Mouse (Mus musculus) erythroblast, embryonic 14.5 days (primary cell): ENCODE data around the gene Pdzd9. TPM values are rescaled to one million over a fixed set of nuclear protein-coding genes. Genes with fewer than 3 reads are reported as not detected.

Experiments
- H3K27me3 ChIP-seq: 2 replicates; pipeline ENCODE4 v1.6.1; 2012; ENCODE audit warnings: inconsistent platforms; ENCODE audit not compliant: control insufficient read depth
- H3K36me3 ChIP-seq: 2 replicates; pipeline ENCODE4 v1.6.1; 2012; ENCODE audit warnings: mild to moderate bottlenecking, inconsistent platforms; ENCODE audit not compliant: control insufficient read depth
- H3K4me1 ChIP-seq: 2 replicates; pipeline ENCODE4 v1.6.1; 2012; ENCODE audit warnings: inconsistent platforms; ENCODE audit not compliant: control insufficient read depth
- H3K4me3 ChIP-seq: replicated peaks from 2 replicates; pipeline ENCODE3; 2012; ENCODE audit warnings: moderate library complexity, mild to moderate bottlenecking, inconsistent platforms
- H3K9me3 ChIP-seq: 2 replicates; pipeline ENCODE4 v1.6.1; 2012; ENCODE audit warnings: low read length, inconsistent platforms, mixed read lengths; ENCODE audit not compliant: control insufficient read depth
- GATA1 ChIP-seq: IDR thresholded peaks from 2 replicates; pipeline ENCODE4 v1.6.1; 2012; ENCODE audit warnings: low read length, inconsistent platforms, mixed read lengths
- TAL1 ChIP-seq: IDR thresholded peaks from 3 replicates; pipeline ENCODE4 v1.6.1; 2012; ENCODE audit warnings: low read length, inconsistent platforms, mixed read lengths
- polyA plus RNA-seq: library from polyadenylated mRNA; stranded (reverse); fragments of >175 nt; gene quantifications from 2 replicates; pipeline ENCODE4 v1.2.3, GENCODE M21; 2012

Pdzd9 gene
- polyA plus RNA-seq, 1 experiment: not detected

DNA sequence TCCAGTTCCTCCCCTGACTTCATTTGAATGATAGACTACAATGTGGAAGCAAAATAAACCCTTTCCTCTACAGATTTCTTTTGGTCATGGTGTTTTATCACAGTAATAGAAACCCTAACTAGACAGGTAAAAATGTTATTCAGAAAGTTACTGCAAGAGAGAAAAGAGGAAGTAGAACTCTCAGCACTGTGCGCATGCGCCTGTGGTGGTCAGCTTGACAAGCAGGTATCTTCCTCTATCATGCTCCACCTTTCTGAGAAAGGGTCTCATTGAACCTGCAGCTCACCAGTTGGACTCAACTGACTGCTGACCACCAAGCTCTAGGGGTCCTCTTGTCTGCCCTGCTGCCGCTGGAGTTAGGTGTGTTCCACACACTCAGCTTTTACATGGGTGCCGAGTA, 8.1 kb downstream of the Pdzd9 start:
- TF ChIP-seq TAL1: no peak
- TF ChIP-seq GATA1: no peak
- Histone ChIP-seq H3K4me3 (no peak overlapping the region), H3K36me3 (peaks cover 37% of the 10 kb centered on the region), H3K9me3 (no peaks in the 10 kb centered on the region), H3K4me1 (no peaks in the 10 kb centered on the region), H3K27me3 (no peaks in the 10 kb centered on the region)

DNA sequence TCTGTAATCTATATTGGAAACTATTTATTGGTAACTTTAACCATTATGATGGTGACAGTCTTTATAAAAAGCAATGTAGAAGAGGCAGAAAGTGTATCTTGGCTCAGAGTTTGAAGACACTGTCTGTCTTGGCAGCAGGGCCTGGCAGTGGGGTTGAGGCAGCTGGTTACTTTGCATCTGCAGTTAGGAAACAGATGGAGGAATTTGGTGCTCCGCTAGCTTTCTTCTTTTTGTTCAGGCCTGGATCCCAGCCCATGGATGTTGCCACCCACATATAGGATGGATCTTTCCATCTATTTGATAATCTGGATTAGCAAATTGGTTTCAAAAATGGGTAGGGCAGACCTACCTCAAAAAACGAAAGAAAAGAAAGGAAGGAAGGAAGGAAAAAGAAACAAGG, 22.3 kb downstream of the Pdzd9 start:
- no peaks in the 10 kb centered on the region for H3K27me3 ChIP-seq
- H3K4me3 ChIP-seq: no peak overlapping the region
- TF ChIP-seq TAL1 (no peak), GATA1 (no peak)
- peaks cover 98% of the 10 kb centered on the region for H3K36me3 ChIP-seq
- H3K4me1 ChIP-seq: peaks cover 3% of the 10 kb centered on the region; the same call in 1 of the 2 replicates
- no peaks in the 10 kb centered on the region for H3K9me3 ChIP-seq

DNA sequence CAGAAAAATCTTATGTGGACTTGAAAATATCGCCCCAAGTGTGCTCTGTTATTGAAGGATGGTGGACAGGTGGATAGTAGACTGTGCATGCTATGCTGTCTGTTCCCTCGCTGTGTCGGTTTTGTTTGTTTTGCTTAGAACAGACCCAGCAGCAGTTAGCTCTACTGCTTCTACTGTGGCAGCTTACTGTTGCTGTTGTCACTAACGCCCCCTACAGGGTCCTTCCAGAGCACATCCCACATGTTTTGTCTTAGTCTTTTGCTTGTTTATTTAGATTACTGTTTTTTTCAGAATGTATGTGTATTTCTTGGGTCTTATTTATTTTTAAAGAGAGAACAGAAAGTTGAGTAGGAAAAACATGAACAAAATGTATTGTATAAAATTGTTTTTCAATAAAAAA, 26.9 kb downstream of the Pdzd9 start:
- Histone ChIP-seq H3K36me3 (peaks cover 90% of the 10 kb centered on the region), H3K9me3 (no peaks in the 10 kb centered on the region), H3K4me3 (no peak overlapping the region), H3K27me3 (no peaks in the 10 kb centered on the region), H3K4me1 (no peaks in the 10 kb centered on the region)
- TF ChIP-seq GATA1 (no peak), TAL1 (no peak)

DNA sequence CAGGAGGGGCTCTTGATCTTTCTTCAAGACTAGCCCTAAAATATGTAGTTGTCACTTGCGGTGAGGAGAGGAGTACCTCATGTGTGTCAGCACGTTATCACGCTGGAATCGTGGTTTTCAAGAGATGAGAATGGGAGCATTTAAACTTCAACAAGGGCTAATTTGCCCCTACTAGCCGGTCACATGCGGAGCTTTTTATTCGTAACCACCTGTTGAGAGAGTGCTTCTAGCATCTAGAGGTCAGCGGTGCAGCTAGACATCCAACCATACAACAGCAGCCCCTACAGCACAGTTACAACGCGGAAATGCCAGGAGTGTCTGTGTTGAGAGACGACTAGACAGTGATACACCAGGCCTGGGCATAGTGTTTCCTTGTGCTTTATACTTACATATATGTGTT, 34.3 kb downstream of the Pdzd9 start:
- TF ChIP-seq TAL1 (no peak), GATA1 (no peak)
- Histone ChIP-seq H3K9me3 (no peaks in the 10 kb centered on the region), H3K4me1 (peaks cover 25% of the 10 kb centered on the region), H3K27me3 (0 out of 2 replicates have a peak, but pooled peaks cover 3% of the 10 kb centered on the region), H3K36me3 (peaks cover 34% of the 10 kb centered on the region), H3K4me3 (peak overlapping the region; percentile 81)

DNA sequence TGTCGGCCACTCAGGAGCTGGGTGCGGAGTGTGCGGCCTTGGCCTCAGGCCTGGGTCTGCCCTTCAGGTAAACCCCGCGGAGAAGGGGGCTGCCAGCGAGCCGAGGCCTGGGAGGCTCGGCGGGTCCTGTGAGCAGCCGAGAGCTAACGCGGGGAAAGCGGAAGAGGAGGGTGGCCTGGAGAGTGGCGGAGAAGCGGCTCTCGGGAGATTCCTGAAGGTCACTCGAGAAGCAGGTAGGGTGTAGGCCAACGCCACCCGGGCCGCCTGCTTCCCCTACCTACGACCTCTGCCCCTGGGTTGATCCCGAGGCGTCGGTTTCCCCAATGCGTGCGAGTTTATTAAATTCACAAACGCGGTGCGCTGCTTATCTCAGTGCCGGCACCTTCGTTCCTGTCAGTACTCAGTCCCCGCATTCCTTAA, 34.8 kb downstream of the Pdzd9 start:
- H3K9me3 ChIP-seq: no peaks in the 10 kb centered on the region
- TF ChIP-seq GATA1: no peak
- no peak for TF ChIP-seq TAL1
- peaks cover 25% of the 10 kb centered on the region for H3K4me1 ChIP-seq
- 0 out of 2 replicates have a peak, but pooled peaks cover 3% of the 10 kb centered on the region for H3K27me3 ChIP-seq
- H3K4me3 ChIP-seq: peak overlapping the region; percentile 81
- H3K36me3 ChIP-seq: peaks cover 30% of the 10 kb centered on the region

DNA sequence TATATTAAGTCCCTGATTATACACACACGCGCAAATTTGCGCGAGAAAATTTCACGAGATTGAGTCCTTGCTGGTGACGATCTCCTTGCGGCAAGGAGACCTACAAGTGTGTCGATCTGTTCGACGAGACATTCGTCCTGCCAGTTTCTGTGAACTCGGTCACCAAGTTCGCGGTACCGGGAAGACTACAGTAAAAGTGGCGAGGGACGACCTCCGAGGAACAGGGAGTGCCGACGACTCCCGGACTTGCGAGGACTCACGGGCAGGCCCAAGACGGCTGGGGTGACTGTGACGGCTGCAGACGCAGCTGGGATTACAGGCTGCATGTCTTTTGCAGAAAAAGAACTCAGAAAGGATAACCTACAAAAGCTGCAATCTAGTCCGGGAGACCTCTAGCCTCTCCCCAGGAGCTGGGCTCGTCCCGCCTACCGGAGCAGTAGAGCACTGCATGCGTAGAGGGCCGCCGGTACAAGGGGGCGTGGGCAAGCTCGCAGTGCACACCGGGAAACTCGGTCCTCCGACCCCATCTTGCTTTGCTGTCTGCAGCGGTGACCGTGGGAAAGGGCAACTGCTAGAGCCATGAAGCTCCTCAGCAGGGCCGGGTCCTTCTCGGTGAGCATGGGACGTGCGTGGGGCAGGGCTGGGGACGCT, 35.3 kb downstream of the Pdzd9 start, which contains the start of gene Uqcrc2:
Gene Uqcrc2, plus strand, starts transcription at position 466 of the 651 bp plus-strand sequence.
- no peak for TF ChIP-seq TAL1
- no peak for TF ChIP-seq GATA1
- H3K27me3 ChIP-seq: 0 out of 2 replicates have a peak, but pooled peaks cover 3% of the 10 kb centered on the region
- H3K36me3 ChIP-seq: peaks cover 24% of the 10 kb centered on the region
- H3K9me3 ChIP-seq: no peaks in the 10 kb centered on the region
- peak within 1 kb of the TSS; percentile 81 for H3K4me3 ChIP-seq
- H3K4me1 ChIP-seq: peaks cover 25% of the 10 kb centered on the region

DNA sequence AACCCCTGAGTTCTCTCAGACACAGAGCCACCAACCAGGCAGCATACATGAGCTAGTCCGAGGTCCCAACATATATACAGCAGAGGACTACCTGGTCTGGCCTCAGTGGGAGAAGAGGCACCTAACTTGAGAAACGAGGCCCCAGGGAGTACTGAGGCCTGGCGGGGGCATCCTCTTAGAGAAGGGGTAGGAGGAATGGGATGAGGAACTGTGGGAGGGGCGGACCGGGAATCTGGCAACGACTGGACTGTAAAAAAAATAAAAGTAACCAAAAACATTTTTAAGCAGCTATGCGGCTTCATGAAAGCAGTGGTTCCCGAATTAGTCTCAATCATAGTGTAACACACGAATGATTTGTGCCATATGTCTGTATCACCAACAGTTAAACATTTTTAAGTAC, 35.8 kb downstream of the Pdzd9 start:
- H3K27me3 ChIP-seq: 0 out of 2 replicates have a peak, but pooled peaks cover 3% of the 10 kb centered on the region
- H3K4me1 ChIP-seq: peaks cover 25% of the 10 kb centered on the region
- peak overlapping the region; percentile 81 for H3K4me3 ChIP-seq
- no peak for TF ChIP-seq GATA1
- TF ChIP-seq TAL1: no peak
- peaks cover 19% of the 10 kb centered on the region for H3K36me3 ChIP-seq
- no peaks in the 10 kb centered on the region for H3K9me3 ChIP-seq

DNA sequence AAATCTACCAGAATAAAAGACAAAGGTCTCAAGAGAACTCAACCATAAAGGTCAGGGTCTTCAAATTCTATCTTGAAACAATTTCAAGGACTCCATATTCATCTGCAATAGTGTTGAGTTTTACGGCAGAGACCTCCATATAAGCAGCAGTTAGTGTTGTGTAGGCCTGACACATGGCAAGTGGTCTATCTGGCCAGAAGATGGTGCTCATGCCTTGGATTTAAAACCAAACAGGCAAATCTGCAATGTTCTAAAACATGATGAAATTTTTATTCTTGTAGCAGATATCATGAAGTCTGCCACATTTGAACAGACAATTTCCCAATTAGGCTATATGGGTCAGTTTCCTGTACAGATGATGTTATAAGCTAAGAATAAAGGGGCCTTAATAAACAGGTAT, 37.6 kb downstream of the Pdzd9 start:
- Histone ChIP-seq H3K27me3 (0 out of 2 replicates have a peak, but pooled peaks cover 3% of the 10 kb centered on the region), H3K4me1 (peaks cover 25% of the 10 kb centered on the region), H3K36me3 (peaks cover 3% of the 10 kb centered on the region), H3K9me3 (no peaks in the 10 kb centered on the region), H3K4me3 (no peak overlapping the region)
- TF ChIP-seq GATA1 (no peak), TAL1 (no peak)

DNA sequence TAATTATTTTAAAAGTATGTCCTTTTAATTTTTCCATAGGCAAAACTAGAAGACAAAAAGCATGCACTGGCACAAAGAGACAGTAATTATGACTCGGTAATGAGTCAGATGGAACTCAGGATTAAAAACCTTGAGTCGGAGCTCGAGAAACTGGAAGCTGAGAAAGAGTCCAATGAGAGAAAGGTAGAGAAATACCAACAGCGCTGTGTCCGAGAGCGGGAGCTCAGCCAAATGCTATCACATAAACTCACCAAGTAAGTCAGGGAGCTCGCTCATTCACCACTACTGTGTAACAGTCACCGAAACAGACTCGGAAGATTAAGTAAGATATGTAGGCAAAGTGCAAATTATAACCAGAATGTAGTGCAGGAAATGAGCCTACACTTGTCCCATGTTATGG, 49.3 kb downstream of the Pdzd9 start:
- Histone ChIP-seq H3K36me3 (no peaks in the 10 kb centered on the region), H3K9me3 (no peaks in the 10 kb centered on the region), H3K4me3 (no peak overlapping the region), H3K4me1 (no peaks in the 10 kb centered on the region), H3K27me3 (no peaks in the 10 kb centered on the region)
- no peak for TF ChIP-seq GATA1
- no peak for TF ChIP-seq TAL1
